Mouse (Mus musculus) kidney, embryonic 14.5 days (tissue): ENCODE measurements around the gene Srebf2. TPM values are rescaled to one million over a fixed set of nuclear protein-coding genes. Genes with fewer than 3 reads are reported as not detected.

Experiments used
- ATAC-seq: fragments of 200-750 bp; cut with Nextera tagmentation; 2 replicates; pipeline ENCODE4 v1.8.0; 2017; ENCODE audit warnings: moderate number of reproducible peaks, mild to moderate bottlenecking, moderate TSS enrichment, moderate library complexity; ENCODE audit not compliant: low FRiP score, low TSS enrichment
- H3K27ac ChIP-seq: fragments of 300-500 bp; sonication (generic); 2 replicates; pipeline ENCODE4 v1.5.1; 2014; ENCODE audit warnings: low read depth, mild to moderate bottlenecking, low read length, moderate library complexity, mixed read lengths
- H3K27me3 ChIP-seq: fragments of 300-500 bp; sonication (generic); 2 replicates; pipeline ENCODE4 v1.6.1; 2014; ENCODE audit warnings: mild to moderate bottlenecking, low read length; ENCODE audit not compliant: control insufficient read depth, insufficient read depth
- H3K36me3 ChIP-seq: fragments of 300-500 bp; sonication (generic); 2 replicates; pipeline ENCODE4 v1.6.1; 2014; ENCODE audit warnings: low read length, mixed read lengths; ENCODE audit not compliant: control insufficient read depth, insufficient read depth
- H3K4me1 ChIP-seq: fragments of 300-500 bp; sonication (generic); 2 replicates; pipeline ENCODE4 v1.6.1; 2014; ENCODE audit warnings: low read length, mixed read lengths; ENCODE audit not compliant: control insufficient read depth, insufficient read depth
- H3K4me2 ChIP-seq: fragments of 300-500 bp; sonication (generic); replicated peaks from 2 replicates; pipeline ENCODE4 v1.6.1; 2014; ENCODE audit warnings: low read depth, mild to moderate bottlenecking, low read length
- H3K4me3 ChIP-seq: fragments of 300-500 bp; sonication (generic); 2 replicates; pipeline ENCODE4 v1.5.1; 2014; ENCODE audit warnings: mild to moderate bottlenecking, low read length
- H3K9ac ChIP-seq: fragments of 300-500 bp; sonication (generic); 2 replicates; pipeline ENCODE4 v1.6.1; 2014; ENCODE audit warnings: low read depth, mild to moderate bottlenecking, low read length, moderate library complexity
- H3K9me3 ChIP-seq: fragments of 300-500 bp; sonication (generic); 2 replicates; pipeline ENCODE4 v1.6.1; 2016; ENCODE audit warnings: low read length; ENCODE audit not compliant: control insufficient read depth
- WGBS: fragments of 180-500 bp; shearing (Covaris S2); extraction: QIAGEN DNeasy Blood & Tissue Kit; methylation state at CpG from one replicate; pipeline ENCODE4 v1.1.7; 2014; 5-methylcytosine and 5-hydroxymethylcytosine counted together
- polyA plus RNA-seq: library from polyadenylated mRNA; unstranded; fragments of >200 nt; fragmentation: Nextera tagmentation; extraction: Ambion mirVana; gene quantifications from 2 replicates; pipeline ENCODE4 v1.2.1, GENCODE M21; 2014

Srebf2 gene
- polyA plus RNA-seq, 1 experiment from 2014 or later, result 114 TPM

DNA sequence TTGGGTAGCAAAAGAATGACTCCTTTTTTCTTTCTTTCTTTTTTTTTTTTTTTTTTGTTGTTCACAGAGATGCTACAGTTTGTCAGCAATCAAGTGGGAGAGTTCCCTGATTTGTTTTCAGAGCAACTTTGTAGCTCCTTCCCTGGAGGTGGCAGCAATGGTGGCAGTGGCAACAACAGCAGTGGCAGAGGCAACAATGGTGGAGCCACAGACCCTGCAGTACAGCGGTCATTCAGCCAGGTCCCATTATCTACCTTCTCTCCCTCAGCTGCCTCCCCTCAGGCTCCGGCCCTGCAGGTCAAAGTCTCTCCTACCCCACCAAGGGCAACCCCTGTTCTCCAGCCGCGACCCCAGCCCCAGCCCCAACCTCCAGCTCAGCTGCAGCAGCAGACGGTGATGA is 22.7 kb downstream of the Srebf2 start:
- Histone ChIP-seq H3K27me3 (no peaks in the 10 kb centered on the region), H3K36me3 (peaks cover 44% of the 10 kb centered on the region), H3K9ac (no peak overlapping the region), H3K4me1 (peaks cover 34% of the 10 kb centered on the region), H3K9me3 (no peaks in the 10 kb centered on the region), H3K4me3 (no peak overlapping the region), H3K27ac (no peak overlapping the region), H3K4me2 (no peak overlapping the region)
- no peak for ATAC-seq
- WGBS, result 74% methylated on average over 5 of the region's 5 CpGs

DNA sequence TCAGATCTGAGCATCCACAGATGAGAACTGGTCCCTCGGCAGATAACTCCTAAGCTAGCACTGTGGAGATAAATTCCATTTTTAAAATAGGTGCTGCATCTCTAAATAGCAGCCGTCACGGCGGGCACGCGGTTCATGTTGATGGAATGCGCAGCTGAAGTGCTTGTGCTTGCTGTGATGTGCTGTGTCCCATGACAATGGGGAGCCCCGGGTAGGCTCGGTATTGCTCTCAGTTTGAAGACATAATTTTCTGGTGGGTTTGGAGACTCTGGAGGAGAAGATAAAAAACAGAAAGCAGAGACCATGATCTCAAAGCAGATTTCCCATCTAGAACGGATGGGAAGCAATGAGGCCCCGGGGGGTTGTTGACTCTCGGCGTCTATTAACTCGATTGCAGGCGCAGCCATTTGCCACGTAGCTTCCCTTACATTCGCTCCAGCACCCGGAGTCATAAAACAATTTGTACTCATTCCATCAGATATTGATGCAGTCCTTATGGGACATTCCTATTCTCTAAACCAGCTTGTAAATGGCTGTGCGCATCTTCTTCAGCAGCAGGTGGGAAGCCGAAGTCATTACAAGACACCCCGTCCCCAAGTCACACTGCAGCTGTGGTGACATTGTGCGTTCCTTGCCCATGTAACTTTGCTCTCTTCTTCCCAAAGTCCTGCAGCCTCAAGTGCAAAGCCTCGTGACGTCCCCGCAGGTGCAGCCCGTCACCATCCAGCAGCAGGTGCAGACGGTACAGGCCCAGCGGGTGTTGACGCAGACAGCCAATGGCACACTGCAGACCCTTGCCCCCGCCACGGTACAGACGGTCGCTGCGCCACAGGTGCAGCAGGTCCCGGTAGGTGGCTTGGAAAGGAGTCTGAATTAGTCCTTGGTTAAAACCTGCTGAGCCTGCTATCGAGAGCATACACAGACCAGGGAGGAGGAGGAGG is 23.7 kb downstream of the Srebf2 start:
- WGBS, result 78% methylated on average over 36 of the region's 36 CpGs
- ATAC-seq, result no peak
- H3K9me3 ChIP-seq, result no peaks in the 10 kb centered on the region

GRCm38 (mm10) chr15:82172648-82173047 is 25.7 kb downstream of the Srebf2 start:
- Histone ChIP-seq H3K4me2 (no peak overlapping the region), H3K4me1 (peaks cover 11% of the 10 kb centered on the region), H3K9me3 (no peaks in the 10 kb centered on the region), H3K27ac (no peak overlapping the region), H3K36me3 (peaks cover 73% of the 10 kb centered on the region), H3K4me3 (no peak overlapping the region), H3K27me3 (no peaks in the 10 kb centered on the region), H3K9ac (no peak overlapping the region)
- WGBS, result 74% methylated on average over 8 of the region's 8 CpGs
- ATAC-seq, result no peak

More for the DNA sequence above, 23.7 kb downstream of the Srebf2 start:
- no peak overlapping the region for H3K27ac ChIP-seq
- peaks cover 55% of the 10 kb centered on the region for H3K36me3 ChIP-seq
- H3K9ac ChIP-seq, result no peak overlapping the region
- no peaks in the 10 kb centered on the region for H3K27me3 ChIP-seq
- H3K4me2 ChIP-seq, result no peak overlapping the region
- peaks cover 30% of the 10 kb centered on the region for H3K4me1 ChIP-seq
- H3K4me3 ChIP-seq, result no peak overlapping the region

DNA sequence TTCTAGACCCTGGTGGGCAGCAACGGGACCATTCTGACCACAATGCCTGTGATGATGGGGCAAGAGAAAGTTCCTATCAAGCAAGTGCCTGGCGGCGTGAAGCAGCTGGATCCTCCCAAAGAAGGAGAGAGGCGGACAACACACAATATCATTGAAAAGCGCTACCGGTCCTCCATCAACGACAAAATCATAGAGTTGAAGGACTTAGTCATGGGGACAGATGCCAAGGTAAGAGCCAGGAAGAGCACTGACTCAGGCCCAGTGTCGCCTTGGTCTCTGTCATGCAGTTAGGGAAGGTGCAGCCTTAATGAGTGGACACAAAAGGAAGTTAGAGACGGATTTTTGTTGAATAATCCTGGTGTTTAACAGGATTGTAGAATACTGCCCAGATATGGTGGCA is 28.1 kb downstream of the Srebf2 start:
- no peaks in the 10 kb centered on the region for H3K4me1 ChIP-seq
- 98% methylated on average over 9 of the region's 9 CpGs for WGBS
- no peak overlapping the region for H3K4me3 ChIP-seq
- no peak overlapping the region for H3K27ac ChIP-seq
- no peaks in the 10 kb centered on the region for H3K27me3 ChIP-seq
- H3K36me3 ChIP-seq, result peaks cover 92% of the 10 kb centered on the region
- no peak overlapping the region for H3K9ac ChIP-seq
- no peak overlapping the region for H3K4me2 ChIP-seq
- H3K9me3 ChIP-seq, result no peaks in the 10 kb centered on the region
- no peak for ATAC-seq

- H3K4me2 ChIP-seq, result no peak overlapping the region
- peaks cover 93% of the 10 kb centered on the region for H3K36me3 ChIP-seq
- no peaks in the 10 kb centered on the region for H3K4me1 ChIP-seq
- no peak overlapping the region for H3K9ac ChIP-seq
- H3K9me3 ChIP-seq, result peaks cover 6% of the 10 kb centered on the region; the same call in 1 of the 2 replicates
- H3K4me3 ChIP-seq, result no peak overlapping the region
- H3K27me3 ChIP-seq, result no peaks in the 10 kb centered on the region
- H3K27ac ChIP-seq, result no peak overlapping the region
- no peak for ATAC-seq
- 59% methylated on average over 7 of the region's 7 CpGs for WGBS
Measured at GRCm38 (mm10) chr15:82177743-82178290, 30.8 kb downstream of the Srebf2 start.

GRCm38 (mm10) chr15:82181131-82181530 is 34.1 kb downstream of the Srebf2 start:
- Histone ChIP-seq H3K9ac (no peak overlapping the region), H3K4me3 (no peak overlapping the region), H3K27ac (no peak overlapping the region), H3K4me1 (peaks cover 9% of the 10 kb centered on the region), H3K4me2 (no peak overlapping the region), H3K27me3 (no peaks in the 10 kb centered on the region), H3K9me3 (peaks cover 6% of the 10 kb centered on the region; the same call in 1 of the 2 replicates), H3K36me3 (peaks cover 95% of the 10 kb centered on the region)
- 93% methylated on average over 5 of the region's 5 CpGs for WGBS
- ATAC-seq, result no peak

DNA sequence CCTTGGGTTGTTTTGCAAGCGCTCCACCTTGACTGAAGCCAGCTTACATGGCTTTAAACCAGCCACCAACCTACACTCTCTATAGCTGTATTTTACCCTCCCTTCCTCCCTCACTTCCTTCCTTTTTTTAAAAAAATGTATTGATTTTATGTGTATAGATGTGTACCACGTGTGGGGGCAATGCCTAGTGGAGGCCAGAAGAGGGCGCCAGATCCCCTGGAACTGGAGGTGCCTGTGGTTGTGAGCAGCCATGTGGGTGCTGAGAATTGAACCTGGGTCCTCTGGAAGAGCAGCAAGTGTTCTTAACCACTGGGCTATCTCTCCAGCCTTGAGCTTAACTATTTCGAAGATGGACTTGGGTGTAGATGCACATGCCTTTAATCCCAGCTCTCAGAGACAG is 35.3 kb downstream of the Srebf2 start:
- Histone ChIP-seq H3K4me2 (no peak overlapping the region), H3K36me3 (peaks cover 96% of the 10 kb centered on the region), H3K9ac (no peak overlapping the region), H3K4me1 (peaks cover 9% of the 10 kb centered on the region), H3K9me3 (peaks cover 6% of the 10 kb centered on the region; the same call in 1 of the 2 replicates), H3K27me3 (no peaks in the 10 kb centered on the region), H3K4me3 (no peak overlapping the region), H3K27ac (no peak overlapping the region)
- no peak for ATAC-seq
- WGBS, result 100% methylated on average over 4 of the region's 4 CpGs

GRCm38 (mm10) chr15:82183596-82183995 is 36.6 kb downstream of the Srebf2 start:
- peaks cover 95% of the 10 kb centered on the region for H3K36me3 ChIP-seq
- peaks cover 6% of the 10 kb centered on the region; the same call in 1 of the 2 replicates for H3K9me3 ChIP-seq
- no peak overlapping the region for H3K4me3 ChIP-seq
- 69% methylated on average over 10 of the region's 10 CpGs for WGBS
- no peaks in the 10 kb centered on the region for H3K27me3 ChIP-seq
- no peak overlapping the region for H3K4me2 ChIP-seq
- H3K27ac ChIP-seq, result peak overlapping the region; percentile 62; the same call in 1 of the 2 replicates
- peaks cover 9% of the 10 kb centered on the region for H3K4me1 ChIP-seq
- no peak overlapping the region for H3K9ac ChIP-seq
- no peak for ATAC-seq

DNA sequence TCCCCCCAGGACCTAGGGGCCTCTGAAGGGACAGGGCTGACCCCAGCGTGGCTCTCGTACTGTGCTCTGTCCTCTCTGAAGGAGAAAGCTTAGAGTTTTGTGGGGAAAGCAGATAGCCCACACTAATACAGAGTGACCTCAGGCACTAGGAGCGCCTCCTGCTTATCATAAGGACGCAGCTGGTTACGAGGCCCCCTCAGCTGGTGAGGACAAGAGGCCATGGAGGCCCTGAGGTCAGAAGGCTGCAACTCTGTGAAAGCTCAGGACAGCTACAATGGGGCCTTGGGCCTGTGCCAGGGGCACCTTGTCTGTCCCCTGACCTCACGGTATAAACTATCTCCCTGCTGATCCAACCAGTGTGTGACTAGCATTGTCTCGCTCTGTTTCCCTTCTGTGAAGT is 37.2 kb downstream of the Srebf2 start:
- peaks cover 6% of the 10 kb centered on the region; the same call in 1 of the 2 replicates for H3K9me3 ChIP-seq
- H3K4me3 ChIP-seq, result no peak overlapping the region
- WGBS, result 54% methylated on average over 7 of the region's 7 CpGs
- peak overlapping the region; percentile 62; the same call in 1 of the 2 replicates for H3K27ac ChIP-seq
- ATAC-seq, result peak; percentile 73; the same call in 1 of the 2 replicates
- no peak overlapping the region for H3K9ac ChIP-seq
- no peaks in the 10 kb centered on the region for H3K27me3 ChIP-seq
- peaks cover 9% of the 10 kb centered on the region for H3K4me1 ChIP-seq
- peaks cover 93% of the 10 kb centered on the region for H3K36me3 ChIP-seq
- no peak overlapping the region for H3K4me2 ChIP-seq
